25 mouse cellular contexts compared by ENCODE assay signal in genomic region chr8:80941621-80942020, GRCm38 (mm10).
"Had no signal": no experiment of that assay in that cellular context is flagged by ENCODE, and none has a peak within 500 bp of the region (broad histone marks: within the 10 kb centered on the region; RNA-seq: fewer than 3 reads in every experiment).

No protein-coding gene starts in this region.

- H3K27ac ChIP-seq: layer of hippocampus, adult 2 months; left cerebral cortex, adult 2 months; limb, embryonic 12.5 days; limb, embryonic 15.5 days; liver, embryonic 14.5 days; macrophage; midbrain, embryonic 12.5 days; midbrain, embryonic 15.5 days; stomach, postnatal 0 days had no signal

- H3K4me1 ChIP-seq: midbrain, embryonic 12.5 days had no signal

- H3K4me2 ChIP-seq: limb, embryonic 12.5 days; limb, embryonic 15.5 days; liver, embryonic 11.5 days; lung, embryonic 14.5 days; midbrain, embryonic 12.5 days; midbrain, embryonic 15.5 days had no signal

- H3K9ac ChIP-seq: limb, embryonic 12.5 days; limb, embryonic 15.5 days; liver, embryonic 14.5 days; liver, postnatal 0 days; lung, embryonic 14.5 days; midbrain, embryonic 12.5 days; midbrain, embryonic 15.5 days had no signal

- H3K4me3 ChIP-seq: layer of hippocampus, adult 2 months; left cerebral cortex, adult 2 months; limb, embryonic 12.5 days; limb, embryonic 15.5 days; midbrain, embryonic 12.5 days; midbrain, embryonic 15.5 days; myocyte had no signal

- H3K9me3 ChIP-seq: limb, embryonic 12.5 days; limb, embryonic 15.5 days; midbrain, embryonic 12.5 days; midbrain, embryonic 15.5 days had no signal

- ATAC-seq: liver, postnatal 0 days; lung, postnatal 0 days; midbrain, embryonic 15.5 days had no signal

- DNase-seq: kidney, adult 9 months; kidney, postnatal 14 days; kidney, postnatal 4 days; layer of hippocampus, postnatal 36 days; left cerebral cortex, postnatal 4 days; liver, postnatal 0 days; lung, embryonic 14.5 days; right cerebral cortex, adult 18-20 months; right cerebral cortex, postnatal 14 days; right cerebral cortex, postnatal 4 days; thymus, adult 2 months; thymus, postnatal 14 days; thymus, postnatal 4 days had no signal

- H3K36me3 ChIP-seq: limb, embryonic 12.5 days; limb, embryonic 15.5 days; midbrain, embryonic 12.5 days; midbrain, embryonic 15.5 days had no signal

- H3K27me3 ChIP-seq: limb, embryonic 12.5 days; limb, embryonic 15.5 days; midbrain, embryonic 12.5 days; midbrain, embryonic 15.5 days had no signal
